Mouse (Mus musculus): ENCODE measurements around the gene Phf23.
"Not testable (repeated sequence)": the region's sequence is repeated elsewhere in the genome, so short reads cannot be mapped to it uniquely, and the experiment has no call there.

The Phf23 gene

DNA sequence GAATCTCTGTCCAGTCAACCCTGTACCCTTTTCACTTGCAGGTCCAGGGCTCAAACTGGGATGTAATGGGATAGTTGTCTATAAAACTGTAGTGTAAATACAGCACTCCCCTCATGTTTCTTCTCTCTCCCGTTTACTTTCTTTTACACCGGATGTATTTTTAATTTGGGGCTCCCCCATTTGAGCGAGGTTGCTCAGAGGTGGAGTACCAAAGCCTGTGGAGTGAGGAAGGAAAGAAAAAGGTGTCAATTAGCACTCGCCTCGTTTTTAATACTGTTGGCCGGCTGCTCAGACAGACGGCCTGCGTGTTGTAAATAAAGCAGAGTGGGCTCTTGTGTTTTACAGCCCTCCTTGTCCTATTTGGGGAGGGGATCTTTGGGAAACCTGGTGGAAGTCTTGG lies 4.1 kb downstream of the Phf23 start:
- DNase-seq (ENCODE audit: low read depth, low spot score): no peak

DNA sequence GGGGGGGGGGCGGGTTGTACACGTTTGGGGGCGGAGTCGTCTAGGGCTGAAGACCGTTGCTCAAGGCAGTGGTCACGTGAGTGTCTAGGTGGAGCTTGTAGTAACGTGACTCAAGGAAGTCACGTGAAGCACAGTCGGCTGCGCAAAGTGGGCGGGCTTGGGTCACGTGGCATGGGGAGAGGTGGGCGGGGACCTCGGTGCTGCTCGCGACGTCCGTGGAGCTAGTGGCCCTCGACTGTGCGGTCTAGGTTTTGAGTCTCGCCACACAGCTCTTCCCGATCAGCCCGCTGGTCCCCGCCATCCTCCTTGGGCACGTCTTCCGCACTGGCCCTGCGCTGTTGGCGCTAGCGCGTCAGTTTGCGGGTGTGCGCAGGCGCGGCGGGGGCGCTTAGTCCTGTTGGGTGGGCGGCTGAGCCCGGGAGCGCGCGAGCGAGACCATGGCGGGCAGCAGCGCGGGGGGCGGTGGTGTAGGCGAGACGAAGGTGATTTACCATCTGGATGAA lies 4.9 kb downstream of the Phf23 start, which contains the start of gene Dvl2:
Gene Dvl2, plus strand, starts transcription at position 200 of the 503 bp plus-strand sequence.
- DNase-seq (ENCODE audit: low read depth, low spot score): peak; percentile 99

DNA sequence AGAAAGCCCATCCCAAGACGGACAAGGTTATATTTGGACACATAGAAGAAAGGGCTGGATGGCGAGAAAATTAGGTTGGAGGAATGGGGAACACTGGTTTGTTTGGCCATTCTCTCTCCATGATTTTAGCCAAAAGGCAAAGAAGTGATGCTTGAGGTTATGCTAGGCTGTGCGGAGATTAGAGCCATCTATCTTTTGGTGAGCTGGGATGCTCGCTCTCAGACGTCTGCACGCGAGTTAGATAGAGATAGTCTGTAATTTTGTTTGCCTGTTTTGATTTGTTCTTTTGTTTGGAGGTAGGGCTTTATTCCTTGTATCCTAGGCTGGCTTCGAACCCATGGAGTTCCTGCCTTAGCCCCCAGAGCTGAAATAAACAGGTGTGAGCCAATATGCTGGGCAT lies 5.6 kb downstream of the Phf23 start:
- DNase-seq (ENCODE audit: low read depth, low spot score): no peak

DNA sequence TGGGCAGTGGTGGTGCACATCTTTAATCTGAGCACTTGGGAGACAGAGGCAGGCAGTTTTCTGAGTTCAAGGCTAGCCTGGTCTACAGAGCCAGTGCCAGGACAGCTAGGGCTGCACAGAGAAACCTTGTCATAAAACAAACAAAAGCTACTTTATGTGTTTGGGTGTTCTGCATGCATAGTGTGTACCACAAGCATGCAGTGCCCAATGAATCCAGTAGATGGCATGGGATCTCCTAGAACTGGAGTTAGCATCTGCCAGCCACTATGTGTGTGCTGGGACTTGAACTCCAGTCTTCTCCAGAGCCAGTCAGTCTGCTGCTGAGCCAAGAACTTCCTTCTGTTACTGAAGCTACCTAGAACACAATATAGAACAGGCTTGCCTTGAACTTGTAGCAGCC lies 6.3 kb downstream of the Phf23 start:
- DNase-seq (ENCODE audit: low read depth, low spot score): peak; percentile 89

DNA sequence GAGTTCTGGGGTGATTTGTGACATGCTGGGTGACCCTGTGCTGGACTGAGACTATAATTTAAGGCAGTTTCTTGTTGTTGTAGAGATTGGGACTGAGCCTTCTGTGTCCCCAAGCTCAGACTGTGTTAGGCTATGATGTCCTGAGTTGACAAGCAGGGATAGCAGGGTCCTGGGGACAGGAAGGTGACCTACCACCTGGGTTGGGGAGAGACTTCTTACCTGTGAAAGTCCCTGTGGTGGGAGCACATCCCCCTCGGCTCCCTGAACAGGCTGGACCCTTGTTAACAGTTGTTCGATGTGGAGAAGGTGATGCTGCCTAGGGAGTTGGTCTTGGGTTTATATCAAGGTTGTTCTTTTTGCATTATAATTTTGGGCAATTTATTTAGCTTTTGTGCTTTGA lies 6.9 kb downstream of the Phf23 start:
- no peak for DNase-seq (ENCODE audit: low read depth, low spot score)

DNA sequence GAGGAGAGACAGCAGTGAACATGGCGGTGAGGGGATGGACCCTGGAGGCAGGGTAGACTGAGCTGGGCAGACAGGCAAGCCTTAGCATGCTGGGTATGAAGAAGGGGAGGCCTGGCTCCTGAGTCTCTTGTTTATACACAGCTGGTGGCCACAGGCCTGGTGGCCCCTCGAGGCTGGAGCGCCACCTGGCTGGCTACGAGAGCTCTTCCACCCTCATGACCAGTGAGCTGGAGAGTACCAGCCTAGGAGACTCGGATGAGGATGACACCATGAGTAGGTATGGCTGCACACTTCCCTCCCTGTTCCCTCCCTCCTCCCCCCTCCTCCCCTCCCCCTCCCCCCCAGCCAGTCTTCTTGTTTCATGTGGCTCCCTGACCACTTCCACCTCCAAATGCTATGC lies 9.9 kb downstream of the Phf23 start:
- DNase-seq (ENCODE audit: low read depth, low spot score): peak; percentile 79

DNA sequence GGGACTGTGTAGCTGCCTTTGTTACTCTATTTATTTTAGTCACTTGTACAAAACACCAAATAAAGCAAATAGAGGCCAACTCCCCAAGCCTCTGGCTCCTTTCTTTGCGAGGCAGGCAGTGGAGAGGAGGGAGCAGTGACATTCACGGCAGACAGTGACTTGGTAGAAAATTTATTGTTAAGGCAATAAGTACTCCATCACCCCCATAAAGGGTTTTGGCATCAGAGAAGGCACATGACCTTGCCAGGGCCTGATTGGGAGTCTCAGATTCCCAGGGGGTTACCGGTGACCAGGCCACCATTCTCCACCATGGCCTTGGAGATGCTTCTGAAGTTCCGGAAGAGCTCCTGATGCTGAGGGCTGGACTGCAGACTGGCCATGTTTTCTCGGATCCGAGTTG lies 14.5 kb downstream of the Phf23 start:
- DNase-seq (ENCODE audit: low read depth, low spot score): no peak

DNA sequence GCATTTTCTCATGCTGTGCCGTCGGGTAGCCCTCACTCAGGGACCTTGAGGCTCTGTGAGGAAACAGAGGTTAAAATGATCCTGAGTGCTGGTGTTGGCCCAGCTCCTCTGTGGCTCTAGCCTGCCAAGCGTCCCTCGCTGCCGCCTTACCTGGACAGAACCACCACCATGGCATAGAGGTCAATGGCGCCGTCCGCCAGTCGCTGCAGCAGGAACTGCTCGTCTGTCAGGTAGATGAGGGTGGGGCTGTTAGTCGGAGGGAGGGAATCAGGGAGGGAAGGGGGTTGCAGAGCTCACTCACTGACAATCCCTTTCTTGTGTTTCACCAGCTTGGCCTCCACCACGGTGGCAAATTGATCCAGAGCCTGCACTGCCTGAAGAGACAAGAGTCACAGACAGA lies 15.0 kb downstream of the Phf23 start:
- no peak for DNase-seq (ENCODE audit: low read depth, low spot score)

DNA sequence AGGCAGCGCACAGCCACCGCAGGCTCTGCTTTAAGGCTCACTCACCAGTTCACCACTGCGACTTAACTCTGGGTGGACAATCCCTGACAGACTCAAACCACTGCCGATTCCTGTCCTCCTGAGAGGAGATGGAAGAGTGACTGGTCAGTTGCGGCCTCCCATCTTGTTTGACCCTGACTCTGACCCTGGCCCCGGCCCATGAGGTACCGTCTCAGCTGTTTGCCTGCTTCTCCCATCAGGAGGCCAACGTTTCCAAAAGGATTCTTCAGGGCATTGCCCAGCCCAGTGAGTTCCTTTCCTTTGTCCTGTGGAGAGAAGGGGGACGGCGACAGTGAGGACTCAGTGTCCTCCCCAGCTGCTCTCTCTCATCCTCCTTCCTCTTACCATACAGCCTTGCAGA lies 15.4 kb downstream of the Phf23 start:
- no peak for DNase-seq (ENCODE audit: low read depth, low spot score)

DNA sequence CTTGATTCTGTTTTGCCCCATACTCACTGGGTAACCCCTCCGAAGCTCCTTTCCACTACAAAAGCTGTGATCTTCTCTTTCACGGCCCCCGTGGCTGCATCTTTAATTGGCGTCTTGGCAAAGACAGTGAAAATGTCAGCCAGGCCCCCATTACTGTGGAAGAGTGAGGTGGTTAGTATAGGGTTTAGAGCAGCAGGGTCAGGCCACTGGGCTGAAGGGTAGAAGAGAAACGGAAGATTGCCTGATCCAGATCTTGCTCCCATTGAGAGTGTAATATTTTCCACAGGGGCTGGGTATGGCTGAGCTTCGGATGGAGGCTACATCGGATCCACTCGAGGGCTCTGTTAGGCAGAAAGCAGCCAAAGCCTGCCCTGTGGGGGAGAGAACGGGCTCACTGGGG lies 17.4 kb downstream of the Phf23 start:
- no peak for DNase-seq (ENCODE audit: low read depth, low spot score)

DNA sequence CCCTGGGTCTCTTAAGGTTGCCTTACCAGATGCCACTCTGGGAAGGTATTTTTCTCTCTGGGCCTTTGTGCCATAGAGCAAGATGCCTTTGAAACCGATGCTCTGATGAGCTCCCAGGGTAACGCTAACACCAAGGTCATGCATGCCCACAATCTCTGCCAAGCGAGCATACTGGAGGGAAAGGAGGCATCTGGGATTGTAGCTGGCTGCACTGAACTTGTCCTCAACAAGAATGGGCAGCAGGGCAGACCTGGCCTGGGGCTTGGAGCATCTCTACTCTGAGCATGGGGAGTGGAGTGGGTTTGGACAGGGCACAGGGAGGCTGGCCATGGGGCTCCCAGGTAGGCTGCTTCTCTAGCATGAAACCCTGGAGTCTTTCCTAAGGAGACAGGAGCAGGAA lies 17.8 kb downstream of the Phf23 start:
- no peak for DNase-seq (ENCODE audit: low read depth, low spot score)

DNA sequence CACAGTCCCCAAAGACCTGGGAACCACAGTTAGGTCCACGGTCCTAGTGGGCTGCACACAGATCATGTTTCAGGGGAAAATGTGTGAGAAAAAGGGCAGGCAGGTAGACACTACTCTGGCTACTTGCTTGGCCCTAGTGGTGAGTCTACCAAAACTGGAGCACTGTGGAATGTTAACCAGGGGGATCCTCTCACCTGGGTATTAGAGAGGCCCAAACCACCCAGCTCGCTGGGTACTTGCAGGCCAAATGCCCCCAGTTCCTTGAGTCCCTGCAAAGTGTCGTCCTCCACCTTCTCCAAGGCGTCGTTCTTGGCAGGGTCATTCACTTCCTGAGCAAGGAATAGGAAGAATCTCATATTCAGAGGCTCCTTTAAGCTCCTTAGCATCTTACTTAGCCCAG lies 18.5 kb downstream of the Phf23 start:
- no peak for DNase-seq (ENCODE audit: low read depth, low spot score)

DNA sequence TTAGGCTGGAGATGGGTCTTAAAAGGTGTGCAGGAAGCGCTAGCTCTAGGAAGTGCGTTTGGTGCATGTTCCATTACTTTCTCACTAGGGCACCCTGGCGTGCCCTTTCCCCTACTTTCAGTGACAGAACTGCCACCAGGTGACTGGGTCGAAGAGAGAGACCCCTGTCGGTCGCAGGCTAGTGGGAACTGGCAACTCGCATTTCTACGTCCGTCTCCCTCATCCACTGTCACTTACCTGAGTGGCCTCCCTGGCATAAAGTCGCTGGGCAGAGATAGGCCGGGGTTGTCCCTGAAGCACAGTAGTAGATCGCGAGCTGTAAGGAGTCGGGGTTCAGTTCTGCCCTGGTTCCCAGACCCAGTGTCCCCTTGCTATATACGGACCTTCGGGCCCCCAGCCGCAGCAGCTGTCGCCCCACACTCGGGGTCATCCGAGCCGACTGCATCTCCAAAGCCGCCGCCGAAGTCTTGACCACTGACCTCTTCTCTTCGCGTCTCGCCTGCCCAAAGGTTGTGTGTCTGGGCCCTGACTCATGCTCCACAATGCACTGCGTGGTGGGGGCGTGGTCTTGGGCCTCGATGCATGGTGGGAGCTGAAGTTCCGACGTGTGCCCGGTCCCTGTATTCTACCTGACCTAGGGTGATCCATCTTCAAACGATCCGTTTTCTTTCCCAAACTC lies 19.4 kb downstream of the Phf23 start, which contains the start of gene Acadvl:
Gene Acadvl, minus strand, starts transcription at position 532 of the 679 bp plus-strand sequence.
- peak; percentile 84 for DNase-seq (ENCODE audit: low read depth, low spot score)

DNA sequence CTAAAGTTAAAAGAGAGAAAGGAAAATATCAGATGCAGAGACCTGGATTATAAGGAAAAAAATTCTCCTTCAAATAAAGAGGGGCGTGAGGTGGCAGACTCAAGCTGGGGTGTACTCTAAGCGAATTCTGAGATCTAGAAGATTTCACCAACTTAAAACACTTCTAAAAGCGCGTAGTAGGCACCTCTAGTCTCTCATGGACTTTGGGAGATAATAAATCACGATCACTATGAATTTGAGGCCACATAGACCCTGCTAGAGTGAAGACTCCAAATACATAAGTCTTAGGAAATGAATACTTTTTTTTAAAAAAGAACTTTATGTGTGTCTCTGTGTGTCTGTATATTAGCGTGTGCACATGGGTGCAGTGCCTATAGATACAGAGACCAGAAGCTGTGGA lies 20.1 kb downstream of the Phf23 start:
- no peak for DNase-seq (ENCODE audit: low read depth, low spot score)

DNA sequence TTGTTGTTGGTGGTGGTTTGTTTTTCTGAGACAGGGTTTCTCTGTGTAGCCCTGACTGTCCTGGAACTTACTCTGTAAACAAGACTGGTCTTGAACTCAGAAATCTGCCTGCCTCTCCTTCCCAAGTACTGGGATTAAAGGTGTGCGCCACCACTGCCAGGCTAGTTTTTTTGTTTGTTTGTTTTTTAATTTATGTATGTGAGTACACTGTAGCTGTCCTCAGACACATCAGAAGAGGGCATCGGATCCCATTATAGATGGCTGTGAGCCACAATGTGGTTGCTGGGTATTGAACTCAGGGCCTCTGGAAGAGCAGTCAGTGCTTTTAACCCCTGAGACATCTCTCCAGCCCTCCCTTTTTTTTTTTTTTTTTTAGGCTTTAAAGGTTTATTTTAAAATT lies 20.6 kb downstream of the Phf23 start:
- DNase-seq (ENCODE audit: low read depth, low spot score): not testable (repeated sequence)

DNA sequence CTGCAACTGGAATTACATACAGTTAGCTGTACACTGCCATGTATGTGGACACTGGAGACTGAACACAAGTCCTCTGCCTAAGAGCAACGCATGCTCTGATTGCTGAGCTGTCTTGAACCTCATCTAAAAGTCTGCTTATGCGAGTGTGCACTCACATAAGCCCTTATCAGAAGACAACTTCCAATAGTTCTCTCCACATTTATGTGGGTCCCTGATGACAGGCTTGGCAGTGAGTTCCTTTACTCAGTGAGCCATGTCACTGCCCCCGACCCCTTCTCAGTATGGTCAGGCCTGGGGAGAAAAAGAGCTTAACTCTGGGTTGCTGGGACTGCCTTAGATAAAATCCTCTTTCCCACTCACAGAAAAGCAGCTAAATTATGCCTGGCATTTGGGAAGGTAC lies 21.1 kb downstream of the Phf23 start, which contains the start of gene Dlg4:
Gene Dlg4, plus strand, starts transcription at position 274 of the 400 bp plus-strand sequence.
- DNase-seq (ENCODE audit: low read depth, low spot score): no peak

DNA sequence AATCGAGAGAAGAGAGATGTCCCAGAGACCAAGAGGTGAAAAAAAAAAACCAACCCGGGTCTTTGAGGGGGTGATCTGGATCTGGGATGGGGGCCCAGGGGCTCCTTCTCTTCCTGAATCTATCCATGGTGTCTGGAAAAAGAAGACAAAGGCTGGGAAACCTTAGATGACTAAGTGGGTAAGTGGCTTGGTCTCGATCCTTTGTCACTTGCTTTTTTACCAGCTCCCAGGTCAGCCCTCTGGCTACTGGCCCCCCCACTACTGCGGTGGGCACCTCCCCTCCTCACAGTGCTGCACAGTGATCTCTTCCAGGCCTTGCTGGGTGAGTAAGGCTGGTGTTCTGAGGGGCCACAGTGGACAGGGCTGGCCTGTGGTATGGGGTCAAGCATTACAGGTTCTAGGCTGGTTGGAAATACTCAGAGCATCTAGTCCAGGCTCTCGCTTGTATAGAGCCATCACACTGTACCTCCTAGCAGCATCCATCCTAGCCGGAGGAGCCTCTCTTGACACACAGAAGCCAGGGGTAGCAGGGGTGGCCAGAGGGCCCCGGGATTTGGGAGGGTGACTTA lies 21.7 kb downstream of the Phf23 start:
- no peak for DNase-seq (ENCODE audit: low read depth, low spot score)

DNA sequence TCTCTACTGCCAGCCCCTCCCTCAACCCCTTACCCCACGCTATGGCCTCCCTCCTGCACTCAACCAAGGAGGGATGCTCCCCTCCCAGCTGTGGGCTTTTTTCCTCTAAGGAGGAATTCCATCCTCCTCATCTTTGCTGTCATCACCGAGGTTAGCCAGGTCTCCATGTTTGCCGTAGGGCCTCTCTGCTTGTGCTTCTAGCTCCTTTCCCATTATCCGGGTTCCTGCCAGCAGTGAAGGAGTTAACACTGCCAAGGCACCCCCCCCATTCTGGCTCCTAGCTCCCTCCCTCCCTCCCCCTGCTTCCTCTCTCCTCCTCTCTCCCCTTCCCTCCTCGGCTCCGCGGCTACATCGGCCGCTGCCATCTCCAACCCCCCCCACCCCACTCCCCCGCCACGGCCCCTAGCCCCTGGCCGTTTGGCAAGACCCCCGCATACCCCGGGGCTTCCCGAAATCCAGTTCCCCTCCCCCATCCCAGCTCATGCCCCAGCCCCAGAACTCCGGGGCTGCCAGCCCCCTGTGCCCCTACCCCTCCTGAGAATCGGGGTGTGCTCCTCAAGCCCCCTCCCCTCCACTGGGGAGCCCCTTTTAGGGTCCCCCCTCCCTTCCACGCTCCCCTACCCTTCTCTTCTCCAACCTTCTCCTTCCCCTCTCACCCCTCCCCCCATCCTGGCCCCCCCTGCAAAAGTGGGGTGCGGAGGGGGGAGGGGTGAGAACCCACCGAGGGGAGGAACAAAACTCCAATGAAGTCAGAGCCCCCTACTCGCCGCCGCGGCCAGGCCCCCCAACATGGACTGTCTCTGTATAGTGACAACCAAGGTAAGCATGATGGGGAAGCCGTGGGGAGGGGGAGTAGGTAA lies 22.8 kb downstream of the Phf23 start:
- DNase-seq (ENCODE audit: low read depth, low spot score): no peak

DNA sequence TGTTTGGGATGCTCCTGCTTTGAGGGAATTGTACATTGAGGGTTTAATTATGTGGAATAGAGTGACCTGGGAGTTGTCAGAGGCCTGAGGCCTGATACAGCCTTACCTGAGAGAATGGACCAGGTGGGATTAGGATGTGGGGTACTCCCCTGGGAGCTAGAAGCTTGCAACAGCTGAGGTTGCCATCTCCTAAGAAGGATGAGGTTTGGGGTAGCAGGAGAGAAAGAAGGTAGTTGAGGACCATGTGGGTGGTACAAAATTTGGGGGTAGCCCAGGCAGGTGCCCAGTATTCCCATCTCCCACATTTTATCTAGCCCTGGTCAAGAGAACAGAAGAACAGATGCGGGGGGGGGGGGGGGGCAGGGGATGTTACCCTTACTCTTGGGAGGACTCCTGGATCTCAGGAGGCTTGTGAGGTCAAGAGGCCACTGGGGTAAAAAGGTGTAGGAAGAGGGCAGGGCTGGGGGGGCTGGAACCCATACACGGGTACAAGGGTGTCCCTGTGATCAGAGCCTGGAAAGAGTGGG lies 24.0 kb downstream of the Phf23 start:
- no peak for DNase-seq (ENCODE audit: low read depth, low spot score)

DNA sequence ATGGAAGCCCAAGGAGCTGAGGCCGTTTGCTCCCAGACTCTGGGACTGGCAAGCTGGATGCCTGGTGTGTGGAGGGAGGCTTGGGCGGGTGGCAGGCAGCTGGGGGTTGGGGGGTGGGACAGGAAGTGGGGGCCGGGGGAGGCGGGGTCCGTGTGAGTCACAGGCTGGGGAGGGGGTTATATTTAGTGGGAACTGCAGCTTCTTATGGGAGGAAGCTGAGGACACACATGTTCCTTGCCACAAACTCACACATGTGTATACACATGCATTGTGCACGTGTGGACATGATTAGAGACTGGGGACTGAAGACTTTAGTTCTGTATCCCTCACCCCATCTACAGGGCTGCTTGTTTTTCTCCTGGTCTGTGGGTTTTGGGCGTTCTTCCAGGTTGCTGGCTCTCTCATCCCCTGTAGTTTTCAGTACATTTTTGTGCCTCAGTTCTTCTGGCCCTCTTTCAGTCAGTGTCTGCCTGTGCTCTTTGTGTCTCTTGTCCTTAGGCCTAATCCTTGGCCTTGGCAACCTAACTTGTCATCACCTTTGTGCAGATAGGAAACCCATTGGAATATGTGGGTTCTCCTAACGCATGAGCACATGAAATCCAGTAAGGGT lies 24.6 kb downstream of the Phf23 start:
- DNase-seq (ENCODE audit: low read depth, low spot score): no peak

DNA sequence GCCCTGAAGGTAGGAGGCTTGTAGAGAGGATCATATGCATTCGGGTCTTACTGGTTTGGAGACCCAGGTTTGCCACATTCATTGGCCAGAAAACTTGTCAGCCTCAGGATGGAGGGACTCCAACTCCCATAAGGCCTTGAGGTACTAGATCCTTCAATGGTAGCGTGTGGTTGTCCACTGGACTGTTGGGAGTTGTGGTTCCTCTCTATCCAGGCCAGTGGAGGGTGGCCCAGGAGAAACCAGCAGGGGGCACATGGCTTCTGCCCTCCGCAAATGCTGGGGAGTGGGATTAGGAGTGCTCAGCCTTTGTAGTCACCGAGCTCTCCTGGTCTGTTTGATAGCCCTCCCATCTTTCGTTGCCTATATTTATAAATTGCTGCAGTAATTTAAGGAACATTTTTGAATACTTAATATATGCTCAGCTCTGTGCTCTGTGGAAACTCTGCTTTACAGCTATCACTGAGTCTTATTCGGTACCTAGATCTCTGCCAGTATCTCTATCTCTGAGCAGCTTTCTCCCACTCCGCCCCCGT lies 25.2 kb downstream of the Phf23 start:
- peak; percentile 95 for DNase-seq (ENCODE audit: low read depth, low spot score)

Measured in ES-CJ7 (cell line).